Mouse (Mus musculus) embryonic facial prominence, embryonic 14.5 days (tissue): ENCODE results near the gene Safb. TPM values are rescaled to one million over a fixed set of nuclear protein-coding genes. Genes with fewer than 3 reads are reported as not detected.
A peak's percentile ranks its signal among the peaks of the same experiment; 100 is the strongest.

ENCODE experiments used
- ATAC-seq: fragments of 200-750 bp; cut with Nextera tagmentation; 2 replicates; pipeline ENCODE4 v1.8.0; 2017; ENCODE audit warnings: low read depth, moderate number of reproducible peaks, moderate TSS enrichment
- DNase-seq: peaks from one replicate; pipeline ENCODE4 v3.0.0-alpha.2; 2015; ENCODE audit warnings: low spot score
- H3K27ac ChIP-seq: fragments of 300-500 bp; sonication (generic); replicated peaks from 2 replicates; pipeline ENCODE4 v1.5.1; 2014; ENCODE audit warnings: low read depth, mild to moderate bottlenecking, low read length, moderate library complexity
- H3K27me3 ChIP-seq: fragments of 300-500 bp; sonication (generic); replicated peaks from 2 replicates; pipeline ENCODE4 v1.6.1; 2014; ENCODE audit warnings: low read length; ENCODE audit not compliant: control insufficient read depth, insufficient read depth
- H3K36me3 ChIP-seq: fragments of 300-500 bp; sonication (generic); 2 replicates; pipeline ENCODE4 v1.6.1; 2014; ENCODE audit warnings: low read length, mixed read lengths; ENCODE audit not compliant: control insufficient read depth, insufficient read depth
- H3K4me1 ChIP-seq: fragments of 300-500 bp; sonication (generic); 2 replicates; pipeline ENCODE4 v1.6.1; 2014; ENCODE audit warnings: antibody characterized with exemption, low read length; ENCODE audit not compliant: control insufficient read depth, insufficient read depth
- H3K4me2 ChIP-seq: fragments of 300-500 bp; sonication (generic); 2 replicates; pipeline ENCODE4 v1.6.1; 2014; ENCODE audit warnings: low read depth, mild to moderate bottlenecking, low read length, moderate library complexity, mixed read lengths
- H3K4me3 ChIP-seq: fragments of 300-500 bp; sonication (generic); 2 replicates; pipeline ENCODE4 v1.5.1; 2014; ENCODE audit warnings: low read depth, mild to moderate bottlenecking, low read length
- H3K9ac ChIP-seq: fragments of 300-500 bp; sonication (generic); 2 replicates; pipeline ENCODE4 v1.6.1; 2014; ENCODE audit warnings: low read depth, mild to moderate bottlenecking, low read length, moderate library complexity, mixed read lengths
- H3K9me3 ChIP-seq: fragments of 300-500 bp; sonication (generic); 2 replicates; pipeline ENCODE4 v1.6.1; 2016; ENCODE audit warnings: low read length; ENCODE audit not compliant: control insufficient read depth
- WGBS: fragments of 180-500 bp; shearing (Covaris S2); extraction: QIAGEN DNeasy Blood & Tissue Kit; methylation state at CpG from one replicate; pipeline ENCODE4 v1.1.7; 2014; 5-methylcytosine and 5-hydroxymethylcytosine counted together
- polyA plus RNA-seq: library from polyadenylated mRNA; unstranded; fragments of >200 nt; fragmentation: Nextera tagmentation; extraction: Ambion mirVana; gene quantifications from 2 replicates; pipeline ENCODE4 v1.2.1, GENCODE M21; 2014

Safb gene
- polyA plus RNA-seq, 1 experiment from 2014 or later = 68.2 TPM

DNA sequence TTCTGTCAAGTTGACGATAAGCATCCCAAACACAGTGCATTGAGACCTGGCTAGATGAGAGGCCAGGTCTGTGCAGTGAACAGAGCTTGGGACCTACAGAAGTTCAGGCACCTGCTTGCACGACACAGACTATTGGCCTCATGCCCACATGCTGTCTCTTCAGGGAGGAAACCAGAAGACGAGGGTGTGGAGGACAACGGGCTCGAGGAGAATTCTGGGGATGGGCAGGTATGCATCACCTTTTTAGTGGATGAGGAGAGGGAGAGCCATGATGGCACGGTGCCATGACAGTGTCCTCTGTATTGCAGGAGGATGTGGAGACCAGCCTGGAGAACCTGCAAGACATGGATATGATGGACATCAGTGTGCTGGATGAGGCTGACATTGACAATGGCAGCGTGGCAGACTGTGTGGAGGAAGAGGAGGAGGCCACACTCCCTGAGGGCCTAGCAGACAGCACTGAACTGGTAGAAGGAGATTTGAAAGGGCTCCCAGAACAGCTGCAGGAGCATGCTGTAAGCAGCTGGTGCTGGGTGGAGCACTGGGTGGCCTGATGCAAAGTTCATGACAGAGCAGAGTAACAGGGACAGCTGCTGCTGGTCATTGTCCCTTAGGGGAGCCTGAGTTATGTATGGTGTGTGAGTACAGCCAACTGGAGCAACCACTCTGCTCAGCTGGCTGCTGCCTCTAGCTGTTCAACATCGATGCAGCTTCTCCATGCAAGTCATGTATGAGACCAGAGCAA lies 9.1 kb downstream of the Safb start:
- Histone ChIP-seq H3K4me2 (no peak overlapping the region), H3K9ac (no peak overlapping the region), H3K36me3 (peaks cover 96% of the 10 kb centered on the region), H3K4me1 (no peaks in the 10 kb centered on the region), H3K27ac (no peak overlapping the region), H3K27me3 (no peaks in the 10 kb centered on the region), H3K4me3 (no peak overlapping the region), H3K9me3 (no peaks in the 10 kb centered on the region)
- ATAC-seq = peak; percentile 86
- WGBS = 84% methylated on average over 8 of the region's 8 CpGs
- peak; percentile 82 for DNase-seq

DNA sequence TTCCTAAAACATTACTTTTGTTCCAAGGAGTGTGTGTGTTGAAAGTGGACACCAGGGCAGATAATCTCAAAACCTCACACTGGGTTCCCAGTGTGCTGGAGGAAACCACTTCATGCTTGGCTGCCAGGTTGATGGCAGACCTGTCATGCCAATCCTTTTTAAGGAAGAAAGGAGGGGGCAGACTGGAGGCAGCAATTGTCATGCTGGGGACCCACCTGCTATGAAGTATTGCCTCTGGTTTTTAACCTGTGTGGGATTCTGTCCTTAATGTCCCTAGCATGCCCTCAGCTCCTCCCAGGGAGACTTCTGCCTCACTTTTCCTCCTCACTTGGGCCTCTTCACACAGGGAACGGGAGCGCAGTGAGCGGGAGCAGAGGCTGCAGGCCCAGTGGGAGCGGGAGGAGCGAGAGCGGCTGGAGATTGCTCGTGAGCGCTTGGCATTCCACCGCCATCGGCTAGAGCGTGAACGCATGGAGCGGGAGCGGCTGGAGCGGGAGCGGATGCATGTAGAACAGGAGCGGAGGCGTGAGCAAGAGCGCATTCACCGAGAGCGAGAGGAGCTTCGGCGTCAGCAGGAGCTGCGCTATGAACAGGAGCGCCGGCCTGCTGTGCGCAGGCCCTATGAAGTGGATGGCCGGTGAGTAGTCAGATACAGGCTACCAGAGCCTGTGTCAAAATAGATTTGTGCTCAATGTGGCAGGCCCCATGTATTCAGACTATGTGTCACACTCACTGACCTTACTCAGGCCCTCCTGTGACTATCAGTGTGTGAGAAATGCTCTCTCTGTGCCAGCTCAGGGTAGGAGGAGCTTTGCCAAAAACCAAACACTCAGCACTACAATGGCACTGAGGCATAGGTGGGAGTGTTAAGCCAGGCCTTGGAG lies 18.8 kb downstream of the Safb start:
- peaks cover 81% of the 10 kb centered on the region for H3K36me3 ChIP-seq
- no peak overlapping the region for H3K4me3 ChIP-seq
- H3K4me2 ChIP-seq = no peak overlapping the region
- no peaks in the 10 kb centered on the region for H3K9me3 ChIP-seq
- 94% methylated on average over 28 of the region's 28 CpGs for WGBS
- no peak overlapping the region for H3K27ac ChIP-seq
- H3K27me3 ChIP-seq = no peaks in the 10 kb centered on the region
- ATAC-seq (no peak), DNase-seq (no peak)
- 0 out of 2 replicates have a peak, but pooled peaks cover 2% of the 10 kb centered on the region for H3K4me1 ChIP-seq
- H3K9ac ChIP-seq = 0 out of 2 replicates have a peak overlapping the region, but pooled peaks have one; percentile 14

DNA sequence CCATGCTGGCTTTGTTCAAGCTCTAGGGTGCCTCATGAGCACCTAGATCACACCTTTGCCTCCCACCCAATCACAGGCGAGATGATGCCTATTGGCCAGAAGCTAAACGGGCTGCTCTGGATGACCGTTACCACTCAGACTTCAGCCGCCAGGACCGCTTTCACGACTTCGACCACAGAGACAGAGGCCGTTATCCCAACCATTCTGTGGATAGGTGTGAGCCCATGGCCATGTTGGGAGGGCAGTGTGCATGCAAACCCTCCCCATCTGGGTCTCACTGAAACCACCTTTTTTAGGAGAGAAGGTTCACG lies 19.4 kb downstream of the Safb start:
- Histone ChIP-seq H3K4me2 (no peak overlapping the region), H3K27ac (no peak overlapping the region), H3K9me3 (no peaks in the 10 kb centered on the region), H3K27me3 (no peaks in the 10 kb centered on the region), H3K36me3 (peaks cover 81% of the 10 kb centered on the region), H3K9ac (0 out of 2 replicates have a peak overlapping the region, but pooled peaks have one; percentile 14), H3K4me1 (peaks cover 8% of the 10 kb centered on the region; the same call in 1 of the 2 replicates), H3K4me3 (no peak overlapping the region)
- ATAC-seq (no peak), DNase-seq (no peak)
- 88% methylated on average over 9 of the region's 9 CpGs for WGBS

DNA sequence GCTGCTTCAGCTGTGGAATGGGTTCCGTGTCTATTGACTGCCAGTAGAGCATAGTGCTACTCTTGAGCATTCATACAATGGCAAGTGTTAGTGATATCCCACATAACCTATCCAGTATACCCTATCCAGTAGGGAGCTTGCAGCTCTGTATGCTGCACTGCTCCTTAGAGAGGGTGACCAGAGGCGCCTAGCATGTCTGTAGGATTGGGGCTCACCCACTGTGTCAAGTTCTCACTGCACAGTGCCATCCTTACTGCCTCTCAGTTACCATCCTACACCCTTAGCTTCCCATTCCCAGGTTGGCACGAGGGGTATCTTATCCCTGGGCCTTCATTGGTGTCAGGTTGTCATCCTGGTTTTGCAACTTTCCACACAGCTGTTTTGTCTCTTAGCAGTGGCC lies 19.8 kb downstream of the Safb start:
- 93% methylated on average over 3 of the region's 3 CpGs for WGBS
- DNase-seq (no peak), ATAC-seq (no peak)
- Histone ChIP-seq H3K27ac (no peak overlapping the region), H3K4me1 (peaks cover 9% of the 10 kb centered on the region; the same call in 1 of the 2 replicates), H3K27me3 (no peaks in the 10 kb centered on the region), H3K36me3 (peaks cover 78% of the 10 kb centered on the region), H3K9me3 (no peaks in the 10 kb centered on the region), H3K4me3 (no peak overlapping the region), H3K4me2 (no peak overlapping the region), H3K9ac (no peak overlapping the region)

DNA sequence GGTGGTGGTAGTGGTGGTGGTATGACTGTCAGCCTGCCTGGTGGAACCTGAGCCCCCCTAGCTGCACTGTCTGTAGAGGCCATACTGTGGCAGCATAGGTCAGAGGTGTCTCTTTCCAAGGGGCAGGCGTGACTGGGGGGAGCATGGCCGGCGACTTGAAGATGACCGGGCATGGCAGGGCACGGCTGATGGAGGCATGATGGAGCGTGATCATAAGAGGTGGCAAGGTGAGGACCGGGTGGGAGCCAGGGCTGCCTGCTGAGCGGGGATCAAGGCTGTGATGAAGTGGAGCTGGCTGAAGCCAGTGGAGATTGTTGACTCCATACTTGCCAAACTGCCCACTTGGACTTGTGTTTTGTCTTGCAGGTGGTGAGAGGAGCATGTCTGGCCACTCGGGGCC lies 20.8 kb downstream of the Safb start:
- peaks cover 68% of the 10 kb centered on the region for H3K36me3 ChIP-seq
- no peak overlapping the region for H3K4me2 ChIP-seq
- no peaks in the 10 kb centered on the region for H3K9me3 ChIP-seq
- H3K27ac ChIP-seq = no peak overlapping the region
- peaks cover 13% of the 10 kb centered on the region; the same call in 1 of the 2 replicates for H3K4me1 ChIP-seq
- no peak for DNase-seq
- no peak overlapping the region for H3K9ac ChIP-seq
- no peak overlapping the region for H3K4me3 ChIP-seq
- H3K27me3 ChIP-seq = no peaks in the 10 kb centered on the region
- 89% methylated on average over 9 of the region's 9 CpGs for WGBS
- no peak for ATAC-seq

DNA sequence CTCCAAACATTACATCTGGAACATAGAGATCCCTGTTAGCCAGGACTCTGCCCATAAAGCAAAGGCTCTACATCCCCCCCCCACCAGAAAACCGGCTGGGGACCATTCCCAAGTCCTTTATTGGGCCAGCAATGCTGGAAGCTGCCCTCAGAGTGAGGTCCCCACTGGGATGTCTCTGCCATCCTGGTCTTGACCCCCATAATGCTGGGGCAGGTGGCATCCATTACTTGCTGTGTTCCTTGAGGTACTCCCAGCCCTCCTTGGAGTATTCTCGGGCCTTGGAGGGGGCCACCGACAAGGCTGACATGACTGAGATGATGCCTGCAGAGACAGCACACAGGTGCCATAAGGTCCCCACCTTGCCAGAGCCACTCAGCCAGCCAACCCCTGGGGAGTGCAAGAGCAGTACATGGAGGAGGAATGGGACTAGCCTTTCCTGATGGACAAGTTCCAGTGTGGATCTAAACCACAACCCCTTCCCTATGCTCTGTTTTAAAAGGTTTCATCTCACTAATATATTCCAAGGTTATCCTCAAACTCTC lies 23.0 kb downstream of the Safb start:
- Histone ChIP-seq H3K27me3 (no peaks in the 10 kb centered on the region), H3K36me3 (peaks cover 47% of the 10 kb centered on the region), H3K4me3 (no peak overlapping the region), H3K4me1 (peaks cover 14% of the 10 kb centered on the region; the same call in 1 of the 2 replicates), H3K4me2 (no peak overlapping the region), H3K9me3 (no peaks in the 10 kb centered on the region), H3K9ac (no peak overlapping the region), H3K27ac (no peak overlapping the region)
- no peak for ATAC-seq
- DNase-seq = no peak
- 73% methylated on average over 3 of the region's 3 CpGs for WGBS

DNA sequence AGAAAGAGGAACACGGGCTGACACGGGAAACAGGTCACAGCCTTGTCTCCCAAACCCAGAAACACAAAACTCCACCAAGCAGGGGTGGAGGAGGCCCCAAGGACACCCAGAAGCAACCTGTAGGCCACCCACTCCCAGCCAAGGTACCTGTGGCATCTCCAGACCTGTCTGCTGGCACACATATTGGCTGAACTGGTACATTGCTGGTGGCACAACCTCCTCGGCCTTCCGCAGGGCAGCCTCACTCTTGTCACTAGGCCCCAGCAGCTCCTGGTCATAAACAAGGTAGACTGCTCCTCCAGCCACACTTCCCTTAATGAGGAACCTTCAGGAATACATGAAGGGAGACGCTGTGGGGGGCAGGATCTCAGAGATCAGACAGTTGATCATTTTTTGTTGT lies 24.1 kb downstream of the Safb start:
- ATAC-seq (no peak), DNase-seq (no peak)
- H3K4me2 ChIP-seq = peak overlapping the region; percentile 86
- H3K9me3 ChIP-seq = no peaks in the 10 kb centered on the region
- H3K4me1 ChIP-seq = peaks cover 14% of the 10 kb centered on the region; the same call in 1 of the 2 replicates
- H3K27me3 ChIP-seq = no peaks in the 10 kb centered on the region
- no peak overlapping the region for H3K27ac ChIP-seq
- H3K36me3 ChIP-seq = peaks cover 36% of the 10 kb centered on the region
- peak overlapping the region; percentile 84 for H3K9ac ChIP-seq
- 63% methylated on average over 5 of the region's 5 CpGs for WGBS
- H3K4me3 ChIP-seq = peak overlapping the region; percentile 73

DNA sequence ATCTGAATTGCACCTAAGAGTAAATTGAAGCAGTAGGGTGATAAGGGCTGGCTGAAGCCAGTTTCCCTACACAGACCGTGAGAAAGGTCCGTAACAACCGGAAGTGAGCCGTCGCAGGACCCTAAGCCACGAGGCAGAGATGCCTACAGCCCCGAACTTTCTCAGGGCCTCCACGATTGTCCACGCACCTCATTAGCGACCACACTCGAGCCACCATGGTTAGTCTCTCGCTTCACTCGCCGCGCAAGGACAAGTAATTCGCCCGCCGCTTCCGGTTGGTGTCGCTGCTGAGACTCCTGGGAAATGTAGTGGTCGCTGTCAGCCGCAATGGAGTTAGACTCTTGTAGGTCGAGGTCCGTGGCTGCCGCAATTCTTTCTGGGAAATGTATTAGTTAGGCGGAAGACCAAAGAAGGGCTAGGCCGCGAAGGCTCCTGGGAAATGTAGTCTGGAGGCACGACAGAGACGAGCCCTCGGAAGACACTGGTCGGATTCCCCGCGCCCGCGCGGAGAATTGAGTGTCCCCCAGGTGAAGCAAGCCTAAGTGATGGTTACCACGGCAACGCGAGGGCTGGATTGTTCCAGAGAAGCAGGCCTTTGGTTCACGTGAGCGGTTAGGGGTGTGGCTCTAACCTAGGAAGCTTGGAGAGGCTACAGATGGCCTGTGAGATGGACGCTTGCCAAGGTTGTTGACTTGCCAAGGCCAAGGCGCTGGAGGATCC lies 25.0 kb downstream of the Safb start, which contains the start of gene 2410015M20Rik:
TSS of gene 2410015M20Rik (minus strand) at position 320 of the 720 bp plus-strand sequence.
- Histone ChIP-seq H3K9me3 (no peaks in the 10 kb centered on the region), H3K36me3 (peaks cover 32% of the 10 kb centered on the region), H3K4me1 (peaks cover 18% of the 10 kb centered on the region; the same call in 1 of the 2 replicates), H3K27me3 (no peaks in the 10 kb centered on the region), H3K27ac (peak within 1 kb of the TSS; percentile 70), H3K4me3 (peak within 1 kb of the TSS; percentile 73), H3K9ac (peak within 1 kb of the TSS; percentile 84), H3K4me2 (peak within 1 kb of the TSS; percentile 86)
- WGBS = under 1% methylated on average over 44 of the region's 44 CpGs
- ATAC-seq (peak; percentile 90), DNase-seq (peak; percentile 99)
